Mouse (Mus musculus) ES-Bruce4 (cell line): ENCODE results near the gene Mfrp. TPM values are rescaled to one million over a fixed set of nuclear protein-coding genes. Genes with fewer than 3 reads are reported as not detected.

Experiments used
- H3K27ac ChIP-seq: 2 replicates; pipeline ENCODE4 v1.5.1; 2012; ENCODE audit warnings: low read length, inconsistent platforms; ENCODE audit not compliant: insufficient read depth
- H3K27me3 ChIP-seq: 2 replicates; pipeline ENCODE4 v1.6.1; 2012; ENCODE audit warnings: mild to moderate bottlenecking, low read length, inconsistent platforms; ENCODE audit not compliant: control insufficient read depth, poor library complexity, insufficient read depth, severe bottlenecking
- H3K36me3 ChIP-seq: 2 replicates; pipeline ENCODE4 v1.6.1; 2012; ENCODE audit warnings: inconsistent platforms, mild to moderate bottlenecking, low read length, moderate library complexity; ENCODE audit not compliant: control insufficient read depth, poor library complexity, insufficient read depth, severe bottlenecking
- H3K4me1 ChIP-seq: one replicate; pipeline ENCODE4 v1.8.1; 2011; ENCODE audit warnings: low read length; ENCODE audit not compliant: control insufficient read depth, insufficient read depth
- H3K4me3 ChIP-seq: 2 replicates; pipeline ENCODE4 v1.5.1; 2011; ENCODE audit warnings: low read depth, mild to moderate bottlenecking, low read length
- H3K9ac ChIP-seq: 2 replicates; pipeline ENCODE4 v1.6.1; 2012; ENCODE audit warnings: low read depth, mild to moderate bottlenecking, inconsistent platforms; ENCODE audit not compliant: poor library complexity, severe bottlenecking
- H3K9me3 ChIP-seq: replicated peaks from 2 replicates; pipeline ENCODE4 v1.6.1; 2012; ENCODE audit warnings: mild to moderate bottlenecking, low read length, inconsistent platforms; ENCODE audit not compliant: control insufficient read depth, poor library complexity, insufficient read depth, severe bottlenecking
- CTCF ChIP-seq: IDR thresholded peaks from one replicate; pipeline ENCODE4 v1.8.1; 2011; ENCODE audit warnings: low read depth, low read length
- EP300 ChIP-seq: IDR thresholded peaks from 2 replicates; pipeline ENCODE4 v1.6.1; 2011; ENCODE audit warnings: low read depth, low read length; ENCODE audit not compliant: insufficient read depth
- POLR2A ChIP-seq: IDR thresholded peaks from one replicate; pipeline ENCODE4 v1.8.1; 2011; ENCODE audit warnings: low read length; ENCODE audit not compliant: insufficient read depth
- polyA plus RNA-seq: library from polyadenylated mRNA; stranded (reverse); fragments of >200 nt; gene quantifications from 2 replicates; pipeline ENCODE4 v1.2.4, GENCODE M21; 2011; ENCODE audit warnings: low read depth; ENCODE audit not compliant: missing spikeins, insufficient read depth, insufficient read length

Gene Mfrp
- polyA plus RNA-seq, 1 experiment, result not detected

- Histone ChIP-seq H3K9me3 (no peaks in the 10 kb centered on the region), H3K36me3 (no peaks in the 10 kb centered on the region), H3K27ac (no peak overlapping the region), H3K27me3 (no peaks in the 10 kb centered on the region), H3K4me1 (peaks cover 2% of the 10 kb centered on the region), H3K9ac (no peak overlapping the region), H3K4me3 (no peak overlapping the region)
- no peak for TF ChIP-seq CTCF
- no peak for TF ChIP-seq EP300
- TF ChIP-seq POLR2A, result no peak
Observed at GRCm38 (mm10) chr9:44072599-44072915, 29.0 kb upstream of the Mfrp start.

GRCm38 (mm10) chr9:44073115-44073514 is 28.4 kb upstream of the Mfrp start:
- H3K27ac ChIP-seq, result no peak overlapping the region
- peaks cover 2% of the 10 kb centered on the region for H3K4me1 ChIP-seq

GRCm38 (mm10) chr9:44074395-44075275 is 26.9 kb upstream of the Mfrp start:
- Histone ChIP-seq H3K4me3 (no peak overlapping the region), H3K9me3 (no peaks in the 10 kb centered on the region), H3K9ac (no peak overlapping the region), H3K27me3 (no peaks in the 10 kb centered on the region), H3K27ac (no peak overlapping the region), H3K36me3 (no peaks in the 10 kb centered on the region), H3K4me1 (peaks cover 2% of the 10 kb centered on the region)
- TF ChIP-seq POLR2A (no peak), CTCF (peak; percentile 56)

More at GRCm38 (mm10) chr9:44073115-44073514, 28.4 kb upstream of the Mfrp start:
- Histone ChIP-seq H3K36me3 (no peaks in the 10 kb centered on the region), H3K27me3 (no peaks in the 10 kb centered on the region), H3K9ac (no peak overlapping the region), H3K9me3 (no peaks in the 10 kb centered on the region), H3K4me3 (no peak overlapping the region)
- TF ChIP-seq CTCF (no peak), EP300 (no peak), POLR2A (no peak)

GRCm38 (mm10) chr9:44075276-44075995 is 26.1 kb upstream of the Mfrp start:
- H3K9me3 ChIP-seq, result no peaks in the 10 kb centered on the region
- no peaks in the 10 kb centered on the region for H3K36me3 ChIP-seq
- H3K27ac ChIP-seq, result no peak overlapping the region
- no peak overlapping the region for H3K4me3 ChIP-seq
- no peaks in the 10 kb centered on the region for H3K27me3 ChIP-seq
- no peak overlapping the region for H3K9ac ChIP-seq
- TF ChIP-seq POLR2A (no peak), EP300 (no peak), CTCF (no peak)
- H3K4me1 ChIP-seq, result peaks cover 2% of the 10 kb centered on the region

GRCm38 (mm10) chr9:44075996-44076763 is 25.3 kb upstream of the Mfrp start:
- Histone ChIP-seq H3K27me3 (no peaks in the 10 kb centered on the region), H3K4me3 (no peak overlapping the region), H3K9me3 (no peaks in the 10 kb centered on the region), H3K4me1 (peaks cover 2% of the 10 kb centered on the region), H3K27ac (no peak overlapping the region), H3K36me3 (no peaks in the 10 kb centered on the region), H3K9ac (no peak overlapping the region)
- no peak for TF ChIP-seq EP300
- no peak for TF ChIP-seq CTCF
- TF ChIP-seq POLR2A, result no peak
